Mouse (Mus musculus) kidney, adult 2 months (tissue): ENCODE measurements around the gene Slc12a8. TPM values are rescaled to one million over a fixed set of nuclear protein-coding genes. Genes with fewer than 3 reads are reported as not detected.

Source experiments
- DNase-seq: peaks from one replicate; pipeline ENCODE4 v3.0.0; 2021
- H3K27ac ChIP-seq: fragments of 200-500 bp; 2 replicates; pipeline ENCODE4 v1.5.1; 2012; ENCODE audit warnings: low read depth, low read length, control low read depth, inconsistent platforms; ENCODE audit not compliant: insufficient read depth
- H3K27me3 ChIP-seq: fragments of 200-500 bp; replicated peaks from 2 replicates; pipeline ENCODE4 v1.6.1; 2012; ENCODE audit warnings: mild to moderate bottlenecking, moderate library complexity, low read length, inconsistent platforms; ENCODE audit not compliant: control insufficient read depth, insufficient read depth
- H3K36me3 ChIP-seq: fragments of 200-500 bp; 2 replicates; pipeline ENCODE4 v1.6.1; 2012; ENCODE audit warnings: mild to moderate bottlenecking, moderate library complexity, low read length, inconsistent platforms; ENCODE audit not compliant: control insufficient read depth, insufficient read depth
- H3K4me1 ChIP-seq: fragments of 200-500 bp; 2 replicates; pipeline ENCODE4 v1.6.1; 2011; ENCODE audit warnings: low read length; ENCODE audit not compliant: control insufficient read depth, insufficient read depth
- H3K4me3 ChIP-seq: fragments of 200-500 bp; 2 replicates; pipeline ENCODE4 v1.5.1; 2011; ENCODE audit warnings: mild to moderate bottlenecking, low read depth, low read length, control low read depth; ENCODE audit not compliant: insufficient read depth
- CTCF ChIP-seq: fragments of 200-500 bp; conservative IDR thresholded peaks from 2 replicates; pipeline ENCODE4 v1.5.1; 2011; ENCODE audit warnings: low read depth, mild to moderate bottlenecking, control low read depth, low read length, moderate library complexity, mixed read lengths; ENCODE audit not compliant: insufficient read depth, insufficient read length
- POLR2A ChIP-seq: fragments of 200-500 bp; IDR thresholded peaks from one replicate; pipeline ENCODE4 v1.6.1; 2011; ENCODE audit warnings: low read depth, low read length, control low read depth
- WGBS: fragments of 180-500 bp; shearing (Covaris S2); methylation state at CpG from one replicate; pipeline ENCODE4 v1.1.7; 2018; 5-methylcytosine and 5-hydroxymethylcytosine counted together
- polyA plus RNA-seq: library from polyadenylated mRNA; depleted of rRNA; stranded (reverse); fragments of >200 nt; gene quantifications from 2 replicates; pipeline ENCODE4 v1.2.3, GENCODE M21; 2012

Slc12a8 gene
- polyA plus RNA-seq, 1 experiment = 0.50 TPM

DNA sequence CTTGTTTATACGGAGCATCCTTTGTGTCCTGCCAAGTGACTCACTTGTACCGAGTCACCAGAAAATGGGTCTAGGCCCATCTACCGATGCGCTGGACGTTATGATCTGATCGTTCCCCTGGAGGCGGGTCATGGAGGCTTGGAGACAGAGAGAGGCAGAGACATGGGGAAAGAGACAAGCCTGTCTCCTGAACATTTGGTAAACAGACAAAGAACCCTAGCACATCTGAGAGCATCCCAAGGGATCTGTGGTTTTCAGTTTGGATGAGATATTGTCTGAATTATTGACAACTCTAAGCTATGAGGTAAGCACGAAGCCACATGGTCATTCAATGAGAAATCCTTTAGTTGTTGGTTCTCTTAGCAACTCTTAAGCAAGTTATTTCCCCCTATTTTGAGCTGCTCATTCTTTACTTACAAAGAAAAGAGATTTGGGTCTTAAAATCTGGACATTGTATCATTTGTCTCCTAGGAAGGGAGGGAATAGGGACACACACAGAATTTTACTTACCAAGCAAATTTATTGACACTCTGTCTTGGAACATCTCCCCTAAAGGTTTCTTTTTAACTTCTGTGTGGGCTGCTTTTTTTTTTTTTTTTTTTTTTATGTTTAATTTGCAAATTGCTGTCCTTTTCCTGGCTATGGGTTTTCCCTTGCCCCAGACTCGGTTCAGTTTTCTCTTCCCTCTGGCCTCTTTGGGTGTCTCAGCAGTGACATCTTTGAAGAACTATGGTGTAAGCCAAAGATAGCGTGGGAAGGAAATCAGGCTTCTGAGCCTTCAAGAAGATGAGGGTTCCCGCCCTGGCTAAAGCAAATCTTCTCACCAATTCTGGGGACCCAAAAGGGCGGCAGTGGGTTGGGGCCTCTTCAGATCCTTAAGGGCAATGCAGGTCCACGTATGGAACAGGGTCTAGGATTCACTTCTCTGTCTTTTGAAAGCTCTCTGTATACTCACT is 166.4 kb downstream of the Slc12a8 start:
- no peaks in the 10 kb centered on the region for H3K27me3 ChIP-seq
- peak overlapping the region; percentile 71 for H3K27ac ChIP-seq
- H3K36me3 ChIP-seq = no peaks in the 10 kb centered on the region
- no peak for TF ChIP-seq POLR2A
- TF ChIP-seq CTCF = no peak
- no peaks in the 10 kb centered on the region for H3K4me1 ChIP-seq
- DNase-seq = no peak
- peak overlapping the region; percentile 62 for H3K4me3 ChIP-seq
- 78% methylated on average over 13 of the region's 13 CpGs for WGBS

- peak within 1 kb of the TSS; percentile 62 for H3K4me3 ChIP-seq
- TF ChIP-seq POLR2A (no peak), CTCF (no peak)
- peak within 1 kb of the TSS; percentile 71 for H3K27ac ChIP-seq
- no peaks in the 10 kb centered on the region for H3K4me1 ChIP-seq
- H3K36me3 ChIP-seq = no peaks in the 10 kb centered on the region
- peak; percentile 89 for DNase-seq
- no peaks in the 10 kb centered on the region for H3K27me3 ChIP-seq
- under 1% methylated on average over 45 of the region's 57 CpGs for WGBS
Observed at GRCm38 (mm10) chr16:33684162-33684702, 167.1 kb downstream of the Slc12a8 start, which contains the start of gene Heg1. TSS of gene Heg1 (plus strand) at chr16:33684370.

GRCm38 (mm10) chr16:33684703-33685701 is 167.9 kb downstream of the Slc12a8 start:
- H3K36me3 ChIP-seq = no peaks in the 10 kb centered on the region
- no peaks in the 10 kb centered on the region for H3K4me1 ChIP-seq
- TF ChIP-seq CTCF = no peak
- no peak for TF ChIP-seq POLR2A
- DNase-seq = peak; percentile 19
- H3K4me3 ChIP-seq = peak overlapping the region; percentile 62
- 3% methylated on average over 46 of the region's 46 CpGs for WGBS
- peak overlapping the region; percentile 67 for H3K27ac ChIP-seq
- H3K27me3 ChIP-seq = no peaks in the 10 kb centered on the region

GRCm38 (mm10) chr16:33686056-33686455 is 168.9 kb downstream of the Slc12a8 start:
- WGBS = 73% methylated on average over 1 of the region's 1 CpGs
- H3K36me3 ChIP-seq = no peaks in the 10 kb centered on the region
- no peak for TF ChIP-seq POLR2A
- no peak for TF ChIP-seq CTCF
- no peaks in the 10 kb centered on the region for H3K27me3 ChIP-seq
- peak overlapping the region; percentile 62 for H3K4me3 ChIP-seq
- DNase-seq = no peak
- no peak overlapping the region for H3K27ac ChIP-seq
- no peaks in the 10 kb centered on the region for H3K4me1 ChIP-seq

DNA sequence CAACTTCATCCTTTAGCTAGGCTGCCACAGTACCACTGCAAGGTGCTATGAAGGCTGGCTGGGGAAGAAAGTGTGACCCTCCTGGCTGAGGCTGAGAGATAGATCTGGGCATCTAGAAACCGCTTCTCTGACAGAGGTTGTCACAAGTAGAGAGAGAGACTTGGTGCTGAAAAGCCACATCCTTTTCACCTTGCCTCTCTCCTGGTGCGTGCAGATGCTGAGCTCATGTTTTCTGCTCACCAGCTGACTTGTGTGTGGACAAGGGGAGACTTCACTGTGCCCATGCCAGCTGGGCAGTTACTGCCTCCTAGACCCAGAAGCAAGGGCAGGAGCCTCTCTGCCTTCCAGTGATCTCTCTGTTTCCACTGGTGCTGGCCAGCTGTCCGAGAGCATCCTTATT is 170.6 kb downstream of the Slc12a8 start:
- no peaks in the 10 kb centered on the region for H3K36me3 ChIP-seq
- H3K27me3 ChIP-seq = no peaks in the 10 kb centered on the region
- 61% methylated on average over 3 of the region's 3 CpGs for WGBS
- DNase-seq = no peak
- 0 out of 2 replicates have a peak overlapping the region, but pooled peaks have one; percentile 22 for H3K27ac ChIP-seq
- TF ChIP-seq CTCF (no peak), POLR2A (no peak)
- H3K4me1 ChIP-seq = no peaks in the 10 kb centered on the region
- H3K4me3 ChIP-seq = peak overlapping the region; percentile 22

GRCm38 (mm10) chr16:33690975-33691747 is 174.0 kb downstream of the Slc12a8 start:
- Histone ChIP-seq H3K27me3 (no peaks in the 10 kb centered on the region), H3K27ac (no peak overlapping the region), H3K4me1 (no peaks in the 10 kb centered on the region), H3K36me3 (no peaks in the 10 kb centered on the region), H3K4me3 (no peak overlapping the region)
- TF ChIP-seq CTCF (no peak), POLR2A (no peak)
- peak; percentile 18 for DNase-seq
- WGBS = 64% methylated on average over 6 of the region's 6 CpGs
